Mouse (Mus musculus) kidney, embryonic 14.5 days (tissue): ENCODE measurements around the gene Fbxw27. TPM values are rescaled to one million over a fixed set of nuclear protein-coding genes. Genes with fewer than 3 reads are reported as not detected.
"Not testable (repeated sequence)": the region's sequence is repeated elsewhere in the genome, so short reads cannot be mapped to it uniquely, and the experiment has no call there.

Experiments
- ATAC-seq: fragments of 200-750 bp; cut with Nextera tagmentation; 2 replicates; pipeline ENCODE4 v1.8.0; 2017; ENCODE audit warnings: moderate number of reproducible peaks, mild to moderate bottlenecking, moderate TSS enrichment, moderate library complexity; ENCODE audit not compliant: low FRiP score, low TSS enrichment
- H3K27ac ChIP-seq: fragments of 300-500 bp; sonication (generic); 2 replicates; pipeline ENCODE4 v1.5.1; 2014; ENCODE audit warnings: low read depth, mild to moderate bottlenecking, low read length, moderate library complexity, mixed read lengths
- H3K27me3 ChIP-seq: fragments of 300-500 bp; sonication (generic); 2 replicates; pipeline ENCODE4 v1.6.1; 2014; ENCODE audit warnings: mild to moderate bottlenecking, low read length; ENCODE audit not compliant: control insufficient read depth, insufficient read depth
- H3K36me3 ChIP-seq: fragments of 300-500 bp; sonication (generic); 2 replicates; pipeline ENCODE4 v1.6.1; 2014; ENCODE audit warnings: low read length, mixed read lengths; ENCODE audit not compliant: control insufficient read depth, insufficient read depth
- H3K4me1 ChIP-seq: fragments of 300-500 bp; sonication (generic); 2 replicates; pipeline ENCODE4 v1.6.1; 2014; ENCODE audit warnings: low read length, mixed read lengths; ENCODE audit not compliant: control insufficient read depth, insufficient read depth
- H3K4me2 ChIP-seq: fragments of 300-500 bp; sonication (generic); replicated peaks from 2 replicates; pipeline ENCODE4 v1.6.1; 2014; ENCODE audit warnings: low read depth, mild to moderate bottlenecking, low read length
- H3K4me3 ChIP-seq: fragments of 300-500 bp; sonication (generic); 2 replicates; pipeline ENCODE4 v1.5.1; 2014; ENCODE audit warnings: mild to moderate bottlenecking, low read length
- H3K9ac ChIP-seq: fragments of 300-500 bp; sonication (generic); 2 replicates; pipeline ENCODE4 v1.6.1; 2014; ENCODE audit warnings: low read depth, mild to moderate bottlenecking, low read length, moderate library complexity
- H3K9me3 ChIP-seq: fragments of 300-500 bp; sonication (generic); 2 replicates; pipeline ENCODE4 v1.6.1; 2016; ENCODE audit warnings: low read length; ENCODE audit not compliant: control insufficient read depth
- WGBS: fragments of 180-500 bp; shearing (Covaris S2); extraction: QIAGEN DNeasy Blood & Tissue Kit; methylation state at CpG from one replicate; pipeline ENCODE4 v1.1.7; 2014; 5-methylcytosine and 5-hydroxymethylcytosine counted together
- polyA plus RNA-seq: library from polyadenylated mRNA; unstranded; fragments of >200 nt; fragmentation: Nextera tagmentation; extraction: Ambion mirVana; gene quantifications from 2 replicates; pipeline ENCODE4 v1.2.1, GENCODE M21; 2014

The Fbxw27 gene
- polyA plus RNA-seq = 0.43 TPM in 1 of 2 replicates, not detected in the other

DNA sequence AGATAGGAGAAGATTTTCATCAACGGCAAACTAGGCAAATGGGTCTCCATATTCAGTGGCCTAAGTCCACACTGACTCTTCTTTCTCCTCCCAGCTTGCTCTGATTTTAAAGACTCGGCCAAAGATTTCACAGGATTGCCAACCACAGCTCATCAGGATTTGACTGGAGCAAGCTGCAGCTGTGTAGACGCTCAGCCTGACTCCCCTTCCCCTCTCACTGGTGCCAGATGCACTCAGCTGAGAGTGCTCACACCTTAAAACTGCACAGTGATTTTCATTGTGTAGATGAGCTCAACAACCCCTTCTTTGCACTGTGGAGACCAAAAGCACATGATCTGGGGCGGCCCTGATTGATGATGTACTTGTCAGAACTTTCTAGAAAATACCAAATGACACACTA lies at the start of gene Fbxw27:
TSS of gene Fbxw27 (minus strand) at position 101 of the 400 bp plus-strand sequence.
- not testable (repeated sequence) for H3K4me3 ChIP-seq, H3K27me3 ChIP-seq, ATAC-seq, H3K4me2 ChIP-seq, H3K27ac ChIP-seq, H3K9ac ChIP-seq, H3K9me3 ChIP-seq, H3K4me1 ChIP-seq, H3K36me3 ChIP-seq
- 80% methylated on average over 4 of the region's 4 CpGs for WGBS

DNA sequence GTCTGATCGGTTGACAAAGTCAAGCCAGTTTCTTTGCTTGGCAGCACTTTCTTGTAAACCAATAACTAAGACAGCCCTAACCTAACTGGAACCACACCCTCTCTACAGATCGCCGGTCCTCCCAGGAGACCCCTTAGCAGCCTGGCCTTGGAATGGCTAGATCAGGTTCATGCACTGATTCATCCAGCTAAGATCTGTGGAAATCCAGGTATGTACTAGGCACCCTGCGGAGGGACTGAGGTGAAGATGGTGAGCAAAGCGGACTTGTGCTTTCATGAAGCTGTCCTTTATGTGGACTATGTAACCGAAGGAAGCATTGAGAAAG lies 42.6 kb upstream of the Fbxw27 start:
- WGBS = 17% methylated on average over 6 of the region's 6 CpGs
- H3K9ac ChIP-seq = peak overlapping the region; percentile 67; the same call in 1 of the 2 replicates
- peak overlapping the region; percentile 74 for H3K4me2 ChIP-seq
- H3K36me3 ChIP-seq = peaks cover 22% of the 10 kb centered on the region; the same call in 1 of the 2 replicates
- peak; percentile 66; the same call in 1 of the 2 replicates for ATAC-seq
- H3K27me3 ChIP-seq = no peaks in the 10 kb centered on the region
- no peaks in the 10 kb centered on the region for H3K9me3 ChIP-seq
- H3K27ac ChIP-seq = no peak overlapping the region
- H3K4me1 ChIP-seq = no peaks in the 10 kb centered on the region
- peak overlapping the region; percentile 69 for H3K4me3 ChIP-seq

DNA sequence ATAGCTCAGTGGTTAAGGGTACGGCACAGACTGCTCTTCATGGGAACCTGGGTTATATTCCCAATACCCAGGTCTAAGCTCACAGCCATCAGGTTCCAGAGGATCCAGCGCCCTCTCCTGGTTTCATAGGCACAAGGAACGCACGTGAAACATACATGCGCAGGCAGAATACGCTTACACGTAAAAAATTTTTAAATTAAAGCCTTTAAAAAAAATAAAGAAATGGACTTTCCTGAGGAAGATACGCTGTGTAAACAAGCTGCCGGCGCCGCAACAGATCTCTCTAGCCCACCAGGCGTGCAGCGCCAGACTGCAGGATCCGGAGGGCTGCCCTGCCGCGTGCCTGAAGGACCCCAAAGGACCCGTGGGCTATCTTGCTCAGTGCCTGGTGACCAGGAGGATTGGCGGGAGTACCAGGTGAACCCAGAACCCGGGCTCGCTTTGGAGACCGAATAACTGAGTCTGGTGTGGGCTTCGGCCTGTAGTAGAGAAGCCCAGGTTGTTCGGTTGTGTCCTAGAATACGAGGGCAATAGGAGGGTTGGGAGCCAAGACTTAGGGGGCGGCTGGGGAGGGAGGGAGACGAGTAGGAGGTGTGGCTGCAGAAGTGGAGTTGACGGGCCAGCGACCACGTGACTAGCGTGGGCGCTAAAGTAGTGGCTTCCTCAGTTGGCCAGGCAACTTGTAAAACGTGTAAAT lies 42.1 kb upstream of the Fbxw27 start, which contains the start of gene Nme6:
TSS of gene Nme6 (plus strand) at position 359 of the 697 bp plus-strand sequence.
- ATAC-seq = peak; percentile 97
- under 1% methylated on average over 32 of the region's 32 CpGs for WGBS
- H3K36me3 ChIP-seq = peaks cover 21% of the 10 kb centered on the region; the same call in 1 of the 2 replicates
- peak within 1 kb of the TSS; percentile 74 for H3K4me2 ChIP-seq
- no peaks in the 10 kb centered on the region for H3K27me3 ChIP-seq
- H3K9me3 ChIP-seq = no peaks in the 10 kb centered on the region
- no peaks in the 10 kb centered on the region for H3K4me1 ChIP-seq
- peak within 1 kb of the TSS; percentile 68; the same call in 1 of the 2 replicates for H3K27ac ChIP-seq
- peak within 1 kb of the TSS; percentile 67 for H3K9ac ChIP-seq
- peak within 1 kb of the TSS; percentile 69 for H3K4me3 ChIP-seq

DNA sequence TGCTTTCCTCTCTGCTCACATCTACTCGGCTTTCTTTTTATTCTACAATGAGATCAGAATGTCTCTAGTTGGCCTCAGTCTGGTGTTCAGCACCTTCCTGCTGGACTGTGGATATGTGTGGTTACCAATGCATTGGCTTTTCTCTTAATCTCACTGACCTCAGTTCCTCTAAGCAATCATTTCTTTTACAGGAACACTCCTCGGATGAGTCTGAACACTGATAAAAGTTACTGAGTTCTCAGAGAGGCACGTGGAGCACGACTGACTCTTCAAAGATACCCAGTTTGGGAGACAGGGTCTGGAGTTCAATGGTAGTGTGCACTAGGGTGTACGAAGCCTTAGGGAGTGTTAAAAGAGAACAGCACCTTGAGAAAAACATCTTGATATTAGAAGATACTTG lies 35.7 kb upstream of the Fbxw27 start:
- WGBS = 82% methylated on average over 5 of the region's 5 CpGs

DNA sequence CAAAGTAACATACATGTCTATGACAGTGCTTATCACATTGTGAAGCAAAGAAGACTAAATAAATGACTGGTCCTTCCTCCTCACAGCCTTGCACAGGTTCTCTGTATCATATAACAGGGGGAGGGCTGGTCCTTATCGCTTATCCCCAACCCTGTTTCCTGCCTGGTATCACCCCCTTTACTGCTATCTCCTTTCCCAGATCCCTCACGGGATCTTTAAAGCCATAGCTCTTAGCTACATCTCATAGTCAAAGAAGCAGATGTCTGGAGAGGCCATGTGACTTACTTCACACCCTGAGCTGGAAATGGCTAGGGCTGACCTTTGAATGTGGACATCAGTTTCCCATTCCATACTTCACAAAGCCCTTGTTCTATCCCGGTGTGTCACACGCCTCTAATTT lies 35.3 kb upstream of the Fbxw27 start:
- Histone ChIP-seq H3K27ac (no peak overlapping the region), H3K36me3 (peaks cover 4% of the 10 kb centered on the region; the same call in 1 of the 2 replicates), H3K4me2 (no peak overlapping the region), H3K9me3 (no peaks in the 10 kb centered on the region), H3K9ac (no peak overlapping the region), H3K27me3 (no peaks in the 10 kb centered on the region), H3K4me1 (no peaks in the 10 kb centered on the region), H3K4me3 (no peak overlapping the region)
- ATAC-seq = no peak
- WGBS = 54% methylated on average over 4 of the region's 4 CpGs

More for the DNA sequence above, 35.7 kb upstream of the Fbxw27 start:
- Histone ChIP-seq H3K27me3 (no peaks in the 10 kb centered on the region), H3K36me3 (peaks cover 4% of the 10 kb centered on the region; the same call in 1 of the 2 replicates), H3K9ac (no peak overlapping the region), H3K27ac (no peak overlapping the region), H3K4me2 (no peak overlapping the region), H3K4me1 (no peaks in the 10 kb centered on the region), H3K9me3 (no peaks in the 10 kb centered on the region), H3K4me3 (no peak overlapping the region)
- no peak for ATAC-seq

DNA sequence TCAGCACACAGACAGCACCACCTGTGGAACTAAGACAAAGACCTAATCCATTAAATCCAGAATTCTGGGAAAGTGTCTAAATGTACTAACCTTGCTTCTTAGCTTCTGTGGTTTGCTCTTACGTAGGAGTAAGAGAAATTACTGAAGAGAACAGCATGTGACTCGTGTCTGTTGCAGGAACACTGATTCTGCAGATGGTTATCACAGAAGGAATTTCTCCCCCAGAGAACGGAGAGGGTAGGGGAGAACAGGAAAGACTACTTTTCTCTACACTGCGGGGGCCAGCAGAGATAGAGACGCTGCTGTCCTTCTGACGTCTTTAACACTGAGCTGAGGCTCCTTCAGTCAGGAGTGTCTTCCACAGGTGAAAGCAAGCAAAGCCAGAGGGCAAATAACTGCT lies 25.9 kb upstream of the Fbxw27 start:
- Histone ChIP-seq H3K4me1 (peaks cover 6% of the 10 kb centered on the region; the same call in 1 of the 2 replicates), H3K27me3 (no peaks in the 10 kb centered on the region), H3K36me3 (no peaks in the 10 kb centered on the region), H3K9me3 (no peaks in the 10 kb centered on the region), H3K4me2 (no peak overlapping the region), H3K9ac (no peak overlapping the region), H3K4me3 (no peak overlapping the region), H3K27ac (no peak overlapping the region)
- ATAC-seq = no peak
- WGBS = 58% methylated on average over 6 of the region's 6 CpGs

DNA sequence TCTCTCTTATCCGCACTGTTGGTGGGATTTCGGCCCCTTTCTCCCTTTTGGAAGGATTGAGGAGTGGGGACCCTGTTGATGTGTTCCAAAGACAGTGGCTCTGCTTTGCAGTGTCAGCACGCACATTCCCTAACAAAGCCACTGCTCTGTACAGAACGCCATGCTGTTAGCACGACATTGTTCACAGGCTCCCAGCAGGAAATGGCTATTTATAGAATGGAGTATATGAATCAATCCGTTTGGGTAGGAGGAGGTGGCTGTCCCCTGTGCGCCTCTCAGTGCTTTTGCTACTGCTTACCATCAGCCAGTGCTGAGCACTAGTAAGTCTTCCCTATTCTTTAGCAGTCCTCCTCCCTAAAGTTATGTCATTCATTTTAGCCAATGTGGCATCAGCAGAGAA lies 23.0 kb upstream of the Fbxw27 start:
- no peak overlapping the region for H3K4me2 ChIP-seq
- H3K4me3 ChIP-seq = no peak overlapping the region
- H3K9ac ChIP-seq = no peak overlapping the region
- 53% methylated on average over 7 of the region's 7 CpGs for WGBS
- H3K27ac ChIP-seq = no peak overlapping the region
- no peaks in the 10 kb centered on the region for H3K36me3 ChIP-seq
- peak; percentile 60; the same call in 1 of the 2 replicates for ATAC-seq
- H3K27me3 ChIP-seq = no peaks in the 10 kb centered on the region
- H3K9me3 ChIP-seq = no peaks in the 10 kb centered on the region
- peaks cover 6% of the 10 kb centered on the region; the same call in 1 of the 2 replicates for H3K4me1 ChIP-seq

DNA sequence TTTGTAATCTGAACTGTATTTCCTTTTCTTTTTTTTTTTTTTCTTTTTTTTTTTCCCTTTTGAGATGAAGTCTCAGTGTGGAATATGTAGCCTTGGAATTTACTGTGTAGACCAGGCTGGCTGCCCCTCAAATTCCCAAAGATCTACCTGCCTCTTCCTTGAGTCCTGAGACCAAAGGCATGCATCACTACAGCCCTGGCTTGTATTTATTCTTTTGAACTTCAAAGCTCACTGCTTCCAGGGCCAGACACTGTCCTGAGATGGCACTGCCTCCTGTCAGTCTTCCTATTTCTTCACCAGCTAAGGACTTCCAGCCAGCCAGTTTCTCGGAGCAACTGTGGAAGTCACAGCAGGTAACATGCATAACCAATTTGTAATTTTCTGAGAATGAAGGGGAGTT lies 21.5 kb upstream of the Fbxw27 start, which contains the start of gene Spink8:
TSS of gene Spink8 (plus strand) at position 301 of the 400 bp plus-strand sequence.
- Histone ChIP-seq H3K9ac (no peak within 1 kb of the TSS), H3K4me1 (peaks cover 16% of the 10 kb centered on the region), H3K4me3 (no peak within 1 kb of the TSS), H3K27ac (no peak within 1 kb of the TSS; the same call in 1 of the 2 replicates), H3K36me3 (no peaks in the 10 kb centered on the region), H3K9me3 (no peaks in the 10 kb centered on the region), H3K27me3 (no peaks in the 10 kb centered on the region), H3K4me2 (no peak within 1 kb of the TSS)
- no peak for ATAC-seq
- 56% methylated on average over 1 of the region's 1 CpGs for WGBS

DNA sequence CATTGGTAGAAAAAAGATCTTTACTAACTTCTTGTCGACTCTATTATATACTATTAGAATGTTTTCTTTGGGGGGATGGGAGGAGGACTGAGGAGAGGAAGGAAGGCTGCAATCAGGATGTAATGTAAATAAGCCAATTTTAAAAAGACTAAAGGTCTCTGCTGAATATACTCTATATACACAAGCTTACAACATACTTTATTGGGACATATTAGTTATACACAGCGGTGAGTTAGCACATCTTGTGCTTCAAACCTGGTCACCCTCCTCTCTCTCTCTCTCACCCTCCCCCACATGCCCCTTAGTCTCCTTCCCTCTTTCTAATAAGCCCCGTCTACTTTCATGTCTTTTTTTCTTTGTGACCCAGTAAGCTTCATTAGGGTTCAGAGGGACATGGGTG lies 17.4 kb upstream of the Fbxw27 start:
- Histone ChIP-seq H3K9me3 (no peaks in the 10 kb centered on the region), H3K27ac (peak overlapping the region; percentile 73), H3K9ac (no peak overlapping the region), H3K4me2 (peak overlapping the region; percentile 10; the same call in 1 of the 2 replicates), H3K36me3 (no peaks in the 10 kb centered on the region), H3K4me3 (no peak overlapping the region), H3K27me3 (no peaks in the 10 kb centered on the region), H3K4me1 (peaks cover 15% of the 10 kb centered on the region)
- peak; percentile 9; the same call in 1 of the 2 replicates for ATAC-seq
- 4% methylated on average over 3 of the region's 3 CpGs for WGBS
